Mouse (Mus musculus) midbrain, embryonic 15.5 days (tissue): ENCODE results near the gene Trpm5. TPM values are rescaled to one million over a fixed set of nuclear protein-coding genes. Genes with fewer than 3 reads are reported as not detected.

ENCODE experiments used
- ATAC-seq: fragments of 200-750 bp; cut with Nextera tagmentation; replicated peaks from 2 replicates; pipeline ENCODE4 v1.8.0; 2017; ENCODE audit warnings: moderate TSS enrichment
- H3K27ac ChIP-seq: fragments of 300-500 bp; sonication (generic); 2 replicates; pipeline ENCODE4 v1.5.1; 2015; ENCODE audit warnings: mild to moderate bottlenecking, inconsistent platforms
- H3K27me3 ChIP-seq: fragments of 300-500 bp; sonication (generic); replicated peaks from 2 replicates; pipeline ENCODE4 v1.6.1; 2015; ENCODE audit warnings: inconsistent platforms
- H3K36me3 ChIP-seq: fragments of 300-500 bp; sonication (generic); replicated peaks from 2 replicates; pipeline ENCODE4 v1.6.1; 2015; ENCODE audit warnings: inconsistent platforms
- H3K4me1 ChIP-seq: fragments of 300-500 bp; sonication (generic); 2 replicates; pipeline ENCODE4 v1.6.1; 2015; ENCODE audit warnings: inconsistent platforms
- H3K4me2 ChIP-seq: fragments of 300-500 bp; sonication (generic); 2 replicates; pipeline ENCODE4 v1.6.1; 2015; ENCODE audit warnings: inconsistent platforms, mild to moderate bottlenecking, moderate library complexity
- H3K4me3 ChIP-seq: fragments of 300-500 bp; sonication (generic); 2 replicates; pipeline ENCODE4 v1.5.1; 2015; ENCODE audit warnings: mild to moderate bottlenecking, inconsistent platforms
- H3K9ac ChIP-seq: fragments of 300-500 bp; sonication (generic); 2 replicates; pipeline ENCODE4 v1.6.1; 2015; ENCODE audit warnings: mild to moderate bottlenecking, inconsistent platforms
- H3K9me3 ChIP-seq: fragments of 300-500 bp; sonication (generic); 2 replicates; pipeline ENCODE4 v1.6.1; 2016; ENCODE audit warnings: inconsistent platforms
- WGBS: fragments of 180-500 bp; shearing (Covaris S2); methylation state at CpG from one replicate; pipeline ENCODE4 v1.1.7; 2015; ENCODE audit warnings: mixed read lengths; 5-methylcytosine and 5-hydroxymethylcytosine counted together
- polyA plus RNA-seq: library from polyadenylated mRNA; unstranded; fragments of >200 nt; fragmentation: Nextera tagmentation; extraction: Ambion mirVana; gene quantifications from 2 replicates; pipeline ENCODE4 v1.2.1, GENCODE M21; 2015

Trpm5 gene
- polyA plus RNA-seq, 1 experiment from 2014 or later: 1.6 TPM

DNA sequence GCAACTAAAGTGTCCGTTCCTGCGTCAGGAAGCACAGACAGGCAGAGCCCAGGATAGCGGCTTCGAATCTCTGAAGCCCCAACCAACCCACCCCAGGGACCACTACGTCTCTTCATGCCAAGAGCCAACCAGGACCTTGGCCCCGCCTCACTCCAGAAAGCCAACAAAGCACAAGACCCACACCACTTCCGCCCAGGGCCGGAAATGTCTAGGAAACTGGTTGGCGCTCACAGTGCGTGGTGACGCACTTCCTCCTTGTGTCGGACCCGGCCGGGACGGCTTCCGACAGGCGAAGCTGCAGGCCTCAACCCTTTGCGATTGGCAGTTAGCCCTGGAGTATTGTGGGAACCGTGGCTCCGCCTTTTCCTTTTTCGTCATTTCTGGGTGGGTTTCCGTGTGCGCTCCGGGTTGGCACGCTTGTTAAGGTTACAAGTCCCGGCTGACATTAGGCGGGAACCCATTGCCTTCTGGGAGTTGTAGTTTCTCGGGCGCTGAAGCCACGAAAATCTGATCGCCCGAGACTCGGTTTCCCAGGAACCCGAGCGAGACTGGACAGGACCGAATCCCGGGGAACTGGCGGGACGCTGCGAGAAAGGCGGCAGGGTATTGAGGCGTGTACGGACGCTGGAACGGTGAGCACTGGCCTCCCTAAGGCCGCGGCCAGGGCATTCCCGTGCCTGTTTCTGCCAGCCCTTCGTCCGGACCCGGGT is 25.4 kb downstream of the Trpm5 start, which contains the start of gene Tssc4:
Gene Tssc4 (plus strand): TSS at position 368 of the 710 bp plus-strand sequence.
- Histone ChIP-seq H3K4me3 (peak within 1 kb of the TSS; percentile 75), H3K9me3 (no peaks in the 10 kb centered on the region), H3K4me1 (peaks cover 27% of the 10 kb centered on the region), H3K36me3 (peaks cover 19% of the 10 kb centered on the region; the same call in 1 of the 2 replicates), H3K27ac (peak within 1 kb of the TSS; percentile 93), H3K4me2 (peak within 1 kb of the TSS; percentile 97), H3K9ac (peak within 1 kb of the TSS; percentile 81), H3K27me3 (no peaks in the 10 kb centered on the region)
- ATAC-seq: peak; percentile 97
- under 1% methylated on average over 51 of the region's 51 CpGs for WGBS

DNA sequence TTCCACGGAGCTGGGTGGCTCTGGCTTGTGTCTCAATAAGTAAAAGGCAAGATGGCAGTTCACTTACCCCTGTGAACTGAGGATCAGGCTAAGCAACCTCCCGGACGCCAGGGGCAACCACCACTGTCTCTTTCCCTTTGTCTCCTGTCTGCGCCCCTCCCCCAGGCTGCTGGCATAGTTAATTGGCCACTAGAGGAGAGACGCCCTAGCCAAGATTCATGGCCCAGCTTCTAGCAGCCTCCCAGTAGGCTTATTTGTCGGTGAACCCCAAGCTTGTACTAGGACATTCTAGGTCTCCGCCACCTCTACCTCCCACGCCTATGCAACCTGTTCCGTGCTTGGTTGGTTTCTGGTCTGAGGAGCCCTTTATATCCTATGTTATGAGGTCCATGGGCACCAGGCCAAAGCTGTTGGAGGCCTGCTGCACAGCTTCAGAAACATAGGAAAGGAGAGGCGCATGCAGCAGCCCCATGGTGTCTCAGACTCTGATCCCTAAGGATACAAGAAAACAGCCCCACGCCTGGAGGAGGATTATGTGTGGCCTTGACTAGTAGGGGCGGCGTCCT is 26.0 kb downstream of the Trpm5 start:
- Histone ChIP-seq H3K9ac (peak overlapping the region; percentile 42), H3K4me1 (peaks cover 27% of the 10 kb centered on the region), H3K27me3 (no peaks in the 10 kb centered on the region), H3K4me3 (peak overlapping the region; percentile 75), H3K36me3 (peaks cover 22% of the 10 kb centered on the region; the same call in 1 of the 2 replicates), H3K4me2 (peak overlapping the region; percentile 60), H3K9me3 (no peaks in the 10 kb centered on the region), H3K27ac (peak overlapping the region; percentile 93)
- no peak; the same call in 1 of the 2 replicates for ATAC-seq
- 38% methylated on average over 13 of the region's 13 CpGs for WGBS

GRCm38 (mm10) chr7:143067897-143068296 is 26.5 kb downstream of the Trpm5 start:
- Histone ChIP-seq H3K4me3 (peak overlapping the region; percentile 75), H3K9ac (no peak overlapping the region)

GRCm38 (mm10) chr7:143067469-143067868 is 27.0 kb downstream of the Trpm5 start:
- 69% methylated on average over 2 of the region's 2 CpGs for WGBS

More at GRCm38 (mm10) chr7:143067897-143068296, 26.5 kb downstream of the Trpm5 start:
- no peaks in the 10 kb centered on the region for H3K9me3 ChIP-seq
- H3K4me1 ChIP-seq: peaks cover 27% of the 10 kb centered on the region
- peak overlapping the region; percentile 93 for H3K27ac ChIP-seq
- WGBS: 86% methylated on average over 3 of the region's 3 CpGs
- H3K27me3 ChIP-seq: no peaks in the 10 kb centered on the region
- ATAC-seq: no peak
- H3K4me2 ChIP-seq: peak overlapping the region; percentile 60
- peaks cover 22% of the 10 kb centered on the region; the same call in 1 of the 2 replicates for H3K36me3 ChIP-seq

GRCm38 (mm10) chr7:143065692-143066091 is 28.8 kb downstream of the Trpm5 start:
- ATAC-seq: no peak
- no peak overlapping the region for H3K4me3 ChIP-seq
- peaks cover 25% of the 10 kb centered on the region; the same call in 1 of the 2 replicates for H3K36me3 ChIP-seq
- no peak overlapping the region for H3K4me2 ChIP-seq
- H3K4me1 ChIP-seq: peaks cover 19% of the 10 kb centered on the region
- H3K9me3 ChIP-seq: no peaks in the 10 kb centered on the region
- no peak overlapping the region for H3K27ac ChIP-seq
- no peak overlapping the region for H3K9ac ChIP-seq
- H3K27me3 ChIP-seq: no peaks in the 10 kb centered on the region
- WGBS: 96% methylated on average over 2 of the region's 2 CpGs

More at GRCm38 (mm10) chr7:143067469-143067868, 27.0 kb downstream of the Trpm5 start:
- peaks cover 24% of the 10 kb centered on the region; the same call in 1 of the 2 replicates for H3K36me3 ChIP-seq
- H3K4me3 ChIP-seq: no peak overlapping the region
- H3K27ac ChIP-seq: peak overlapping the region; percentile 93; the same call in 1 of the 2 replicates
- H3K9ac ChIP-seq: no peak overlapping the region
- no peaks in the 10 kb centered on the region for H3K9me3 ChIP-seq
- H3K27me3 ChIP-seq: no peaks in the 10 kb centered on the region
- H3K4me1 ChIP-seq: peaks cover 27% of the 10 kb centered on the region
- ATAC-seq: no peak
- peak overlapping the region; percentile 60; the same call in 1 of the 2 replicates for H3K4me2 ChIP-seq

- Histone ChIP-seq H3K9ac (no peak overlapping the region), H3K36me3 (peaks cover 25% of the 10 kb centered on the region; the same call in 1 of the 2 replicates)
- no peak for ATAC-seq
Observed at GRCm38 (mm10) chr7:143064226-143064625, 30.2 kb downstream of the Trpm5 start.

DNA sequence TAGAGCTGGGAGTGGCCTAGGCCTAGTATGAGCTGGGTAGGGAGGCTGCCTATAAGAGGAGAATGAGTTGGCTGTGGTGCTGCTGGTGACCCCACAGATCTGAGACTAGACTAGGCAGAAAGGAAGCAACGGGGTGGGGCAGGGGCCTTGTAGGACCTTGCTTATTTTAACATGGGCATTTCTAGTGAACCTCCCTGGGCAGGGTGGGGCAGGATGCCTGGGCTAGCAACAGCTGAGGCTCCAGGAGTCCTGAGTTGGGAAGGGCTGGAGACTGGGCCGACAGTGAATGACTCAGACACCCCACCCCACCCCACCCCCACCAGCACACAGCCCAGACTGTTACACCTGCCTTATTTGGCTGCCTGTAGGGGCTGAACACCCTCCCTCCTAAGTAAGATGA is 31.7 kb downstream of the Trpm5 start:
- 97% methylated on average over 2 of the region's 2 CpGs for WGBS
- H3K4me2 ChIP-seq: no peak overlapping the region
- H3K9ac ChIP-seq: no peak overlapping the region
- peaks cover 25% of the 10 kb centered on the region; the same call in 1 of the 2 replicates for H3K36me3 ChIP-seq
- no peak for ATAC-seq
- H3K9me3 ChIP-seq: no peaks in the 10 kb centered on the region
- no peak overlapping the region for H3K27ac ChIP-seq
- H3K27me3 ChIP-seq: no peaks in the 10 kb centered on the region
- no peak overlapping the region for H3K4me3 ChIP-seq
- H3K4me1 ChIP-seq: peaks cover 15% of the 10 kb centered on the region

More at GRCm38 (mm10) chr7:143064226-143064625, 30.2 kb downstream of the Trpm5 start:
- Histone ChIP-seq H3K27me3 (no peaks in the 10 kb centered on the region), H3K4me1 (peaks cover 10% of the 10 kb centered on the region), H3K4me3 (no peak overlapping the region), H3K4me2 (no peak overlapping the region), H3K9me3 (no peaks in the 10 kb centered on the region), H3K27ac (no peak overlapping the region)
- WGBS: 34% methylated on average over 6 of the region's 6 CpGs

DNA sequence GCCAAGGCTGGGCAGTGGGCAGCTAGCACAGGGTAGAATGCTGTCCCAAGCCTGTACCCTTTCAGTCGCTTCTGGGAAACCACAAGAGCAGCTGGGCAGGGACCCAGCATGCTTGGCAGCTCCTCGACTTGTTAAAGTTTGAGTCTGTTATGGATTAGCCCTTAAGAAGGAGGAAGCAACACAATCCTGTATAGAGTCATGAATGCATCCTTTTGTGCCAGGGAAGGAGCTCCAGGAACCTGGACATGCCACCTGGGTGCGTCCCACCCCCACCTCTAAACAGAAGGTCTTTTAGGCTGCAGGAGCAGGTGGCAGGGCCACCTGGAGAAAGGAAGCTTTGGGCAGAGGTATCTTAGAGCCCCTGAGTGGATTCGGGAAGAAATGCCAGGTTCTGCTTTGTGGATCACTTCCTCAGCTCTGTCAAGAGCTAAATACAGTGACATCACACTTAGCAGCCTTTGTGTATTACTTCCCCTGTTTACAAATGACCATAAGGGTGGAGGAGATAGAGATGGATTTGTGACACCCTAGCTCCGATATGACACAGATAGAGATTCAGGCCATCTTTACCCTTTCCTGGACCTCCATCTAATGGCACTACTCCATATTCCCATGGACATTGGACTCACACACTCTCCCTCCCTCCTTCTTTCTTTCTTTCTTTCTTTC is 35.1 kb downstream of the Trpm5 start:
- 75% methylated on average over 5 of the region's 5 CpGs for WGBS
- no peak overlapping the region for H3K4me2 ChIP-seq
- H3K4me3 ChIP-seq: no peak overlapping the region
- H3K27ac ChIP-seq: peak overlapping the region; percentile 2; the same call in 1 of the 2 replicates
- H3K9ac ChIP-seq: no peak overlapping the region
- peaks cover 8% of the 10 kb centered on the region; the same call in 1 of the 2 replicates for H3K36me3 ChIP-seq
- H3K27me3 ChIP-seq: no peaks in the 10 kb centered on the region
- no peak for ATAC-seq
- peaks cover 39% of the 10 kb centered on the region for H3K4me1 ChIP-seq
- no peaks in the 10 kb centered on the region for H3K9me3 ChIP-seq

GRCm38 (mm10) chr7:143058221-143058697 is 36.2 kb downstream of the Trpm5 start:
- no peak for ATAC-seq
- peaks cover 46% of the 10 kb centered on the region for H3K4me1 ChIP-seq

DNA sequence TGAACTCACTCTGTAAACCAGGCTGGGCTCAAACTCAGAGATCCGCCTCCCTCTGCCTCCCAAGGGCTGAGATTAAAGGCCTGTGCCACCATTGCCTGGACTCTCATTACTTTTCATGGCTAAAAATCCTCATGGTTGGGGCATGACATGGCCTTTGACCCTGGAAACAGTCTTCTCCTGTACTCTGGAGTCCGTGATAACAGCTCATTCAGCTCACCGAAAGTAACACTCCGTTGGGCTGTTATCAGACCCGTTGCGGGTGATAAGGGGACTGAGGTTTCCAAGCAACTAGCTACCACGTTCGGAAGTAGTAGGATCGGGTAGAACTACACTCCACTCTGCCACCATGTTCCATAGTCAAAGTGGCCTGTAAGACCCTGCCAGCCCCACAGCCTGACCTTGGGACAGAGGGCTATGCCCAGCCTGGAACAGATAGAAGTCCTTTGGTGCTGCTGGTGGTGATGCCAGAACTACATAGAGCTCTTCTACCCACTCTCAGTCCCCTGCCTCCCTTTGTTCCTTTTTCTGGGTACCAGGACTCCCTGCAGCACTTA is 36.7 kb downstream of the Trpm5 start:
- Histone ChIP-seq H3K9me3 (no peaks in the 10 kb centered on the region), H3K9ac (no peak overlapping the region), H3K36me3 (0 out of 2 replicates have a peak, but pooled peaks cover 3% of the 10 kb centered on the region), H3K4me2 (no peak overlapping the region), H3K27me3 (no peaks in the 10 kb centered on the region), H3K27ac (0 out of 2 replicates have a peak overlapping the region, but pooled peaks have one; percentile 15), H3K4me3 (no peak overlapping the region), H3K4me1 (peaks cover 46% of the 10 kb centered on the region)
- WGBS: 90% methylated on average over 9 of the region's 9 CpGs
- no peak for ATAC-seq

More at GRCm38 (mm10) chr7:143058221-143058697, 36.2 kb downstream of the Trpm5 start:
- no peak overlapping the region for H3K4me2 ChIP-seq
- 0 out of 2 replicates have a peak, but pooled peaks cover 3% of the 10 kb centered on the region for H3K36me3 ChIP-seq
- H3K27ac ChIP-seq: peak overlapping the region; percentile 15; the same call in 1 of the 2 replicates
- H3K9ac ChIP-seq: no peak overlapping the region
- no peaks in the 10 kb centered on the region for H3K27me3 ChIP-seq
- 77% methylated on average over 5 of the region's 5 CpGs for WGBS
- H3K4me3 ChIP-seq: no peak overlapping the region
- H3K9me3 ChIP-seq: no peaks in the 10 kb centered on the region

DNA sequence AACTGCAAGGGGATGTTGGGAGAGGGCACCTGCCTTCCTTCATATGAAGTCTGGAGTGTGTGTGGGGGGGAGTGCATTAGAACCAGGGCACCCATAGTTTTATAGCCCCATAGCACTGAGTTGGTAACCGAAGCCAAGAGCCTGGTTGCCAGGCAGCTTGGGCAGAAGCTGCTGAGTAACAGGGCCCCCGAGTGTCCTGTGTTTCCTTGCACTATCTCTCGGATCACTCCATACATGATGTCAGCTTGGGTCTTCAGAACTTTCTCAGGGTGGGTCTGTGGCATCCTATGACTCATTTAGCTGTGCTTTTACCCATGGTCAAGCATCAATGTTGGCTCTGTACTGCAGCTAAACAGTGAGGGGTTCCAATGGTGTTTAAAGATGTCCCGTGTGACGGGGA is 37.4 kb downstream of the Trpm5 start:
- ATAC-seq: no peak
- no peaks in the 10 kb centered on the region for H3K36me3 ChIP-seq
- H3K4me1 ChIP-seq: peaks cover 51% of the 10 kb centered on the region
- no peaks in the 10 kb centered on the region for H3K27me3 ChIP-seq
- no peak overlapping the region for H3K9ac ChIP-seq
- no peak overlapping the region for H3K4me3 ChIP-seq
- no peak overlapping the region for H3K27ac ChIP-seq
- no peak overlapping the region for H3K4me2 ChIP-seq
- no peaks in the 10 kb centered on the region for H3K9me3 ChIP-seq
- WGBS: 95% methylated on average over 5 of the region's 5 CpGs
